Mouse (Mus musculus) lung, postnatal 0 days (tissue): ENCODE measurements around the gene Kif15. TPM values are rescaled to one million over a fixed set of nuclear protein-coding genes. Genes with fewer than 3 reads are reported as not detected.
A peak's percentile ranks its signal among the peaks of the same experiment; 100 is the strongest.

Experiments
- ATAC-seq: fragments of 200-750 bp; cut with Nextera tagmentation; 2 replicates; pipeline ENCODE4 v1.8.0; 2017; ENCODE audit warnings: moderate library complexity
- DNase-seq: peaks from one replicate; pipeline ENCODE4 v3.0.0-alpha.2; 2016; ENCODE audit warnings: low spot score
- H3K27ac ChIP-seq: fragments of 300-500 bp; sonication (generic); 2 replicates; pipeline ENCODE4 v1.5.1; 2014; ENCODE audit warnings: antibody characterized with exemption, mild to moderate bottlenecking, low read length, mixed read lengths
- H3K27me3 ChIP-seq: fragments of 300-500 bp; sonication (generic); replicated peaks from 2 replicates; pipeline ENCODE4 v1.6.1; 2014; ENCODE audit warnings: low read length, mixed read lengths; ENCODE audit not compliant: insufficient read depth
- H3K36me3 ChIP-seq: fragments of 300-500 bp; sonication (generic); 2 replicates; pipeline ENCODE4 v1.6.1; 2014; ENCODE audit warnings: low read length, mixed read lengths; ENCODE audit not compliant: insufficient read depth
- H3K4me1 ChIP-seq: fragments of 300-500 bp; sonication (generic); 2 replicates; pipeline ENCODE4 v1.6.1; 2014; ENCODE audit warnings: antibody characterized with exemption, low read depth, low read length, mixed read lengths; ENCODE audit not compliant: insufficient read depth
- H3K4me2 ChIP-seq: fragments of 300-500 bp; sonication (generic); replicated peaks from 2 replicates; pipeline ENCODE4 v1.6.1; 2014; ENCODE audit warnings: low read depth, mild to moderate bottlenecking, low read length, moderate library complexity, mixed read lengths
- H3K4me3 ChIP-seq: fragments of 300-500 bp; sonication (generic); 2 replicates; pipeline ENCODE4 v1.5.1; 2014; ENCODE audit warnings: low read depth, low read length
- H3K9ac ChIP-seq: fragments of 300-500 bp; sonication (generic); replicated peaks from 2 replicates; pipeline ENCODE4 v1.6.1; 2014; ENCODE audit warnings: low read depth, mild to moderate bottlenecking
- H3K9me3 ChIP-seq: fragments of 300-500 bp; sonication (generic); 2 replicates; pipeline ENCODE4 v1.6.1; 2016; ENCODE audit warnings: low read length, mixed read lengths
- CTCF ChIP-seq: IDR thresholded peaks from 2 replicates; pipeline ENCODE4 v1.5.1; 2016; ENCODE audit warnings: antibody characterized with exemption, mild to moderate bottlenecking
- EP300 ChIP-seq: IDR thresholded peaks from 2 replicates; pipeline ENCODE4 v1.6.1; 2016; ENCODE audit warnings: antibody characterized with exemption, mild to moderate bottlenecking, control low read depth
- WGBS: fragments of 180-500 bp; shearing (Covaris S2); extraction: QIAGEN DNeasy Blood & Tissue Kit; methylation state at CpG from one replicate; pipeline ENCODE4 v1.1.7; 2014; 5-methylcytosine and 5-hydroxymethylcytosine counted together
- polyA plus RNA-seq: library from polyadenylated mRNA; unstranded; fragments of >200 nt; fragmentation: Nextera tagmentation; extraction: Ambion mirVana; gene quantifications from 2 replicates; pipeline ENCODE4 v1.2.1, GENCODE M21; 2015

Gene Kif15
- polyA plus RNA-seq, 1 experiment from 2014 or later, result 3.5 TPM

DNA sequence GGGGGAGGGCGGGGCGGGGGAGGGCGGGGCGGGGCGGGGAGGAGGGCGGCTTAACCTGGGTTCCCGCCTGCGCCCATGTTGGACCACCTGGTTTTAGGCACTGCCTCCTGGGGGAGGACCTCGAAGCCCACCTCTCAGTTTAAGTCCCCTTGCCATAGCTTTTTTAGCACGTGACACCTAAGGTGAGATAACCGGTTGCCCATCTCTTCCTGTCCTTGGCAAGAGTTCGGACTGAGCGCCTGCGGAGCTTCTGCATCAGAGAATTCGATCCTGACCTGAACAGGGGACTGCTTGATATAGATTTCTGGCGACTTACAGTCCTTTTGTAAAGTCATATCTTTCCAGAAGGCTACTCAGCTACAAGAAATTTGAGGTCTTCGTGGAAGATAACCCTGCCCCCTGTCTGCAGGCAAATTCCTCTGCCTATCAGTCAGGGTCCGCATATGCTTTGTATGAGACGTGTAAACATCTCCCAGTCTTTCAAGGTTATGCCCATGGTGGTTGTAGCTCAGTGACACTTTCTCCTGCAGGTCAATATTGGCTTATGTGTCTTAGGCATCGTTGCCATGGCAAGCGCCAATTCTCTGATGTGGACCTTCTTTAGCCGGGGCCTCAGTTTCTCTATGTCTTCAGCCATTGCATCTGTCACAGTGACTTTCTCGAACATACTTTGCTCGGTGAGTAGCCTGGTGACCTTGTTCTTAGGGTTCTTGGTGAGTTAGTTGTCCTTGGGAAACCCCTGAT, 71.0 kb downstream of the Kif15 start:
- Histone ChIP-seq H3K9ac (no peak overlapping the region), H3K4me2 (peak overlapping the region; percentile 77), H3K4me1 (no peaks in the 10 kb centered on the region; the same call in 1 of the 2 replicates), H3K27ac (no peak overlapping the region; the same call in 1 of the 2 replicates), H3K27me3 (no peaks in the 10 kb centered on the region), H3K9me3 (no peaks in the 10 kb centered on the region), H3K36me3 (no peaks in the 10 kb centered on the region), H3K4me3 (peak overlapping the region; percentile 67)
- WGBS, result 32% methylated on average over 18 of the region's 24 CpGs
- ATAC-seq (no peak), DNase-seq (peak; percentile 56)
- TF ChIP-seq EP300, result no peak
- peak; percentile 25 for TF ChIP-seq CTCF

DNA sequence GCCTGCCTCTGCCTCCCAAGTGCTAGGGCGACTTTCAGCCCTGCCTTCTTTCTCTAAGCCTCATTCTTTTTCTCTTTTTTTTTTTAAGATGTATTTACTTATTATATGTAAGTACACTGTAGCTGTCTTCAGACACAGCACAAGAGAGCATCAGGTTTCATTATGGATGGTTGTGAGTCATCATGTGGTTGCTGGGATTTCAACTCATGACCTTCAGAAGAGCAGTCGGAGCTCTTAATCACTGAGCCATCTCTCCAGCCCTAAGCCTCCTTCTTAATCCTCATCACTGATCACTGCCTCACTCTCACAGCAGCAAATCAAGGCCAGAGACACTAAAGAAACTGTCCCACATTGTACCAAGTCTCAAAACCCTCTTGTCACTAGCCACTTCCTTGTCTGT, 73.4 kb downstream of the Kif15 start:
- DNase-seq (no peak), ATAC-seq (no peak)
- Histone ChIP-seq H3K4me2 (no peak overlapping the region), H3K4me1 (no peaks in the 10 kb centered on the region; the same call in 1 of the 2 replicates), H3K27me3 (no peaks in the 10 kb centered on the region), H3K9ac (no peak overlapping the region), H3K36me3 (no peaks in the 10 kb centered on the region), H3K4me3 (no peak overlapping the region), H3K27ac (no peak overlapping the region), H3K9me3 (no peaks in the 10 kb centered on the region)
- WGBS, result 83% methylated on average over 2 of the region's 2 CpGs
- TF ChIP-seq EP300 (no peak), CTCF (no peak)

DNA sequence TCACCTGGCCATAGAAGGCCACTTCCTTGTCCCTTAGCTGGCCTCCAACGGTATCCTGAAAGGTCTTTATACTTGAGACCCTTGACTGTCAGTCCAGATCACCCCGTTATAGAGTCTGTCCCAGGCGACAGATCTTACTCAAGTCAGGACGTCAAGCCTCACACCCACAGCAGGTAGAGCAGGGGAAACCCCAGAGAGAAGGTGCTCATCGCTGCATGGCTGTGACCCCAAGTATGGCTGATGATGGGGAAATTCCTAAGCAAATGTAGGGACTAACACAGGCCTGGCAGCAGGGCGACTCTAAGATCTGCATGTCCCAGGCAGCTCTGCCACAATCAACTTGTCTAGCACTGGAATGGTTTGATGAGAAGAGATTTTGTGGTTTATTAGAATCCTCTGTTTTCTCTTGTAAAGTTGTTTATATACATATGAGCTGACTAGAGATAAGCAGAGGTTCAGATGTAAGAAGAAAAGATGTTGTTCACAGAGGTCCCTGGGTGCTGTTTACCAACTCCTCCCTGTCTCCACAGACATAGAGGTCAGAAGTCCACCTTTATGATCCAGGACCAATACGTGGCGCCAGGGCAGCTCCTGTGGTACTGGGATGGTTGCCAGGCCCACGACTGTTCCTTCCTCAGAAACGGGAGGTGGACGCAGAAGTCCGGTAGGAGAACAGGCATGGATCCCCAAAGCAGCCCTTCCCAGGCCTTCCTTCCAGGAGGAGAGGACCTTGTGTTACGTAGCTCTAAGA, 80.8 kb downstream of the Kif15 start:
- H3K36me3 ChIP-seq, result no peaks in the 10 kb centered on the region
- H3K9ac ChIP-seq, result no peak overlapping the region
- H3K4me2 ChIP-seq, result no peak overlapping the region
- no peaks in the 10 kb centered on the region for H3K9me3 ChIP-seq
- H3K27ac ChIP-seq, result no peak overlapping the region
- H3K27me3 ChIP-seq, result no peaks in the 10 kb centered on the region
- TF ChIP-seq EP300 (no peak), CTCF (no peak)
- 69% methylated on average over 13 of the region's 13 CpGs for WGBS
- no peak overlapping the region for H3K4me3 ChIP-seq
- ATAC-seq, result no peak
- no peaks in the 10 kb centered on the region for H3K4me1 ChIP-seq
- DNase-seq, result no peak

DNA sequence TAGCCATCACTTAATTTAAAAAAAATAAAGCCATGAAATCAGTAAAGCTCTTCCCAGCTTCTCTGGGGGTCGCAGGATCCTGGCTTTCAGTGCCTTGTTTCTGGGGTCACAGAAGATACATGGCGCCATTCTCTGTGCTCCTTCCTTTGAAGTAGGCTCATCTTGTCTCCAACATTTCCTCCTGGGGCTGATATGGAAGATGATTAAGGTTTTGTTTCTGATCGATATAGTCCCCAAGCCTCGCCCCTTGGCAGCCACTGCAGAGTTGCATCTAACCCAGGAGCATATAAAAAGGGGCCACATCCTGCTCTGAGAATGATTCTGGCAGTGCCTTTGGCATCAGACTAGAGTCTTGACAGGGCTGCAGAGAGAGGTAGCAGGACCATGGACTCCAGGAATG, 83.6 kb downstream of the Kif15 start, which contains the start of gene Tgm4:
Tgm4 (plus strand) TSS at position 301 of the 400 bp plus-strand sequence.
- Histone ChIP-seq H3K9ac (no peak within 1 kb of the TSS), H3K9me3 (no peaks in the 10 kb centered on the region), H3K4me2 (no peak within 1 kb of the TSS), H3K27ac (no peak within 1 kb of the TSS), H3K4me3 (no peak within 1 kb of the TSS), H3K4me1 (no peaks in the 10 kb centered on the region), H3K36me3 (no peaks in the 10 kb centered on the region), H3K27me3 (no peaks in the 10 kb centered on the region)
- TF ChIP-seq EP300 (no peak), CTCF (no peak)
- ATAC-seq (no peak), DNase-seq (no peak)
- 71% methylated on average over 4 of the region's 4 CpGs for WGBS

DNA sequence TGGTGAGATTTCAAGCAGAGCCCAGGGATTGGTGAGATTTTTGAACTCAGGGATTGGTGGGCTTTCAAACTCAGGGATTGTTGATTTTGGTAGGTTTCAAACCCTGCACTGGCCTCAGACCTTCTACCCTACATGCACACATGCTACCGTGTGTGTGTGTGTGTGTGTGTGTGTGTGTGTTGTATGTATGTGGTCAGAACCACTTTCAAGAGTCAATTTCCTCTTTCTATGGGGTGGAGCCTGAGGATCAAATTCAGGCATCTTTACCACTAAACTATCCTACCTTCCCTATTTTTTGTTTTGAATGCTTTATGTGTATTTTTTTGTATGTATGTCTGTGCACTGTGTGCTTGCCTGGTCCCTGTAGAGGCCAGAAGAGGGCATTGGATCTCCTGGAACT, 96.8 kb downstream of the Kif15 start:
- Histone ChIP-seq H3K27ac (no peak overlapping the region), H3K9ac (no peak overlapping the region), H3K4me2 (no peak overlapping the region), H3K36me3 (no peaks in the 10 kb centered on the region), H3K9me3 (no peaks in the 10 kb centered on the region), H3K4me1 (no peaks in the 10 kb centered on the region), H3K4me3 (no peak overlapping the region), H3K27me3 (no peaks in the 10 kb centered on the region)
- WGBS, result 63% methylated on average over 1 of the region's 1 CpGs
- ATAC-seq (no peak), DNase-seq (no peak)
- TF ChIP-seq CTCF (no peak), EP300 (no peak)

DNA sequence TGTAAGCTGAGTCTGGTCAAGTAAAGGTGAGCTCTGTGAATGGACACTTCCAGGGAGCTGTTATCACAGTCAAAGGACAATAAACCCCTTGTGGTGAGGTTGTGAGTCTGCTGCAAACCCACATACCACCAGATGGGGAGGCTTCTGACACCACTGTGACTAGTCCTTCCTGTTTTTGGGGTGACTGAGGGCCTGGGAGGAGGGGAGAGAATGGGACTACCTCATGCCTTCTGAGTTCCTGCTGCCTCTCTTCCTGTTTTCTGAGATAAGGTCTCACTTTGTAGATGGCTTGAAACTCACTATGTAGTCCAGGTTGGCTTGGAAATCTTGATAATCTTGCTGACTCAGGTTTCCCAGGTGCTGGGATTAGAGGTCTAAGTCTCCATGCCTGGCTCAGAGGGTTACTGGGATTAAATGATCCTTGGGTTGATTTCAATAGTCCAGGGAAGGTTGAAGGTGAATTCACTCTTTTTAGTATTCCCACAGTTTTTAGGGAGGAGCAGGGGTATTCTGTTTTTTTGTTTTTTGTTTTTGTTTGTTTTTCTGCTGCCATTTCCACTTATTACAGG, 108.0 kb downstream of the Kif15 start:
- peak; percentile 31 for DNase-seq
- no peak for TF ChIP-seq CTCF
- TF ChIP-seq EP300, result no peak

More for the DNA sequence above, 108.0 kb downstream of the Kif15 start:
- Histone ChIP-seq H3K9me3 (no peaks in the 10 kb centered on the region), H3K4me1 (no peaks in the 10 kb centered on the region), H3K9ac (no peak overlapping the region), H3K27ac (no peak overlapping the region), H3K4me2 (no peak overlapping the region), H3K4me3 (no peak overlapping the region), H3K36me3 (no peaks in the 10 kb centered on the region), H3K27me3 (no peaks in the 10 kb centered on the region)
- no peak for ATAC-seq
